Mouse (Mus musculus): ENCODE results near the gene Ugt2b34. TPM values are rescaled to one million over a fixed set of nuclear protein-coding genes. Genes with fewer than 3 reads are reported as not detected.
"Not testable (repeated sequence)": the region's sequence is repeated elsewhere in the genome, so short reads cannot be mapped to it uniquely, and the experiment has no call there.

Ugt2b34 gene
- total RNA-seq (2021), result under 1 TPM in 1 of 2 experiments, not detected in 1; 0.07 TPM
- long read RNA-seq, experiment 1, result 0 reads
- long read RNA-seq, experiment 2, result 0 reads

- DNase-seq (ENCODE audit: low spot score), result no peak
These were observed at the start of gene Ugt2b34 for GRCm38 (mm10) chr5:86906758-86907157. TSS of gene Ugt2b34 (minus strand) at chr5:86906937.

- DNase-seq (ENCODE audit: low spot score), result no peak
These were observed 35.4 kb upstream of the Ugt2b34 start for GRCm38 (mm10) chr5:86942111-86942510.

GRCm38 (mm10) chr5:86926426-86926825 is 19.7 kb upstream of the Ugt2b34 start, which contains the start of gene Ugt2b1:
TSS of gene Ugt2b1 (minus strand) at chr5:86926530.
- DNase-seq (ENCODE audit: low spot score), result no peak

GRCm38 (mm10) chr5:86920661-86921233 is 14.0 kb upstream of the Ugt2b34 start:
- no peak for DNase-seq (ENCODE audit: low spot score)

GRCm38 (mm10) chr5:86911357-86912099 is 4.8 kb upstream of the Ugt2b34 start:
- no peak for DNase-seq (ENCODE audit: low spot score)

- no peak for DNase-seq (ENCODE audit: low spot score)
These were observed 4.0 kb upstream of the Ugt2b34 start for GRCm38 (mm10) chr5:86910770-86911169.

GRCm38 (mm10) chr5:86889933-86890332 is 16.8 kb downstream of the Ugt2b34 start:
- DNase-seq (ENCODE audit: low spot score), result no peak

- no peak for DNase-seq (ENCODE audit: low spot score)
These were observed 18.3 kb downstream of the Ugt2b34 start for GRCm38 (mm10) chr5:86888420-86888819.

- DNase-seq (ENCODE audit: low spot score), result no peak
These were observed 19.7 kb downstream of the Ugt2b34 start for GRCm38 (mm10) chr5:86887081-86887480.

GRCm38 (mm10) chr5:86886620-86887019 is 20.1 kb downstream of the Ugt2b34 start:
- DNase-seq (ENCODE audit: low spot score), result no peak

- DNase-seq (ENCODE audit: low spot score), result no peak
These were observed 34.9 kb downstream of the Ugt2b34 start for GRCm38 (mm10) chr5:86871877-86872276.

- no peak for DNase-seq (ENCODE audit: low spot score)
These were observed 48.4 kb downstream of the Ugt2b34 start for GRCm38 (mm10) chr5:86858336-86858735.

GRCm38 (mm10) chr5:86857682-86858081 is 49.1 kb downstream of the Ugt2b34 start:
- DNase-seq (ENCODE audit: low spot score), result no peak

- DNase-seq (ENCODE audit: low spot score), result not testable (repeated sequence)
These were observed 50.2 kb downstream of the Ugt2b34 start for GRCm38 (mm10) chr5:86856505-86856904.

- no peak for DNase-seq (ENCODE audit: low spot score)
These were observed 55.1 kb downstream of the Ugt2b34 start for GRCm38 (mm10) chr5:86851658-86852057.

- DNase-seq (ENCODE audit: low spot score), result no peak
These were observed 56.6 kb downstream of the Ugt2b34 start for GRCm38 (mm10) chr5:86850104-86850503.

- not testable (repeated sequence) for DNase-seq (ENCODE audit: low spot score)
These were observed 65.5 kb downstream of the Ugt2b34 start for GRCm38 (mm10) chr5:86841261-86841660.

- DNase-seq (ENCODE audit: low spot score), result no peak
These were observed 66.5 kb downstream of the Ugt2b34 start for GRCm38 (mm10) chr5:86840207-86840606.

Other genes starting within 250 kb of the Ugt2b34 start
- not detected for gene Tmprss11b, start 230.6 kb downstream of the Ugt2b34 start, total RNA-seq (2021)
- not detected for gene Tmprss11e, start 161.1 kb downstream of the Ugt2b34 start, total RNA-seq (2021)
- 10 to 100 TPM; 22.8 to 25.2 TPM for gene Ythdc1, start 102.7 kb downstream of the Ugt2b34 start, total RNA-seq (2021)
- gene Ugt2b1, start 19.6 kb upstream of the Ugt2b34 start, total RNA-seq (2021), result not detected
- gene Ugt2b35, start 93.9 kb upstream of the Ugt2b34 start, total RNA-seq (2021), result not detected
- under 1 TPM in 1 of 2 experiments, not detected in 1; 0.28 TPM for gene Ugt2b36, start 185.6 kb upstream of the Ugt2b34 start, total RNA-seq (2021)
- gene Ugt2b5, start 233.4 kb upstream of the Ugt2b34 start, total RNA-seq (2021), result under 1 TPM in 1 of 2 experiments, not detected in 1; 0.31 TPM